Mouse (Mus musculus) cerebellum, adult (tissue): ENCODE measurements around the gene Scn2b.
A peak's percentile ranks its signal among the peaks of the same experiment; 100 is the strongest.

Experiments used
- ATAC-seq: cut with Nextera tagmentation; 2 replicates; pipeline ENCODE4 v1.9.2; 2017; ENCODE audit warnings: mild to moderate bottlenecking, moderate library complexity, mixed read lengths; ENCODE audit not compliant: insufficient number of reproducible peaks, low FRiP score, low TSS enrichment

The Scn2b gene

GRCm38 (mm10) chr9:45119316-45119953 lies 1.9 kb downstream of the Scn2b start:
- ATAC-seq, result no peak

GRCm38 (mm10) chr9:45119954-45120530 lies 2.5 kb downstream of the Scn2b start:
- ATAC-seq, result no peak

- no peak for ATAC-seq
Observed at GRCm38 (mm10) chr9:45120567-45120966, 3.0 kb downstream of the Scn2b start.

- ATAC-seq, result peak; percentile 8; the same call in 1 of the 2 replicates
Observed at GRCm38 (mm10) chr9:45121001-45121400, 3.4 kb downstream of the Scn2b start.

- ATAC-seq, result peak; percentile 33; the same call in 1 of the 2 replicates
Observed at GRCm38 (mm10) chr9:45121769-45122168, 4.2 kb downstream of the Scn2b start.

- no peak for ATAC-seq
Observed at GRCm38 (mm10) chr9:45122209-45122761, 4.7 kb downstream of the Scn2b start.

- ATAC-seq, result no peak
Observed at GRCm38 (mm10) chr9:45125211-45125610, 7.6 kb downstream of the Scn2b start.

- no peak for ATAC-seq
Observed at GRCm38 (mm10) chr9:45126941-45127340, 9.4 kb downstream of the Scn2b start.

GRCm38 (mm10) chr9:45130119-45130518 lies 12.5 kb downstream of the Scn2b start:
- ATAC-seq, result no peak

- 0 out of 2 replicates have a peak, but pooled peaks have one; percentile 65 for ATAC-seq
Observed at GRCm38 (mm10) chr9:45133484-45134310, 16.1 kb downstream of the Scn2b start.

GRCm38 (mm10) chr9:45136442-45137169 lies 19.0 kb downstream of the Scn2b start:
- ATAC-seq, result no peak

GRCm38 (mm10) chr9:45138191-45139032 lies 20.8 kb downstream of the Scn2b start, which contains the start of gene Scn4b:
TSS of gene Scn4b (plus strand) at chr9:45138395.
- ATAC-seq, result no peak

- ATAC-seq, result no peak
Observed at GRCm38 (mm10) chr9:45139082-45139481, 21.5 kb downstream of the Scn2b start.

- ATAC-seq, result no peak
Observed at GRCm38 (mm10) chr9:45140945-45141344, 23.4 kb downstream of the Scn2b start.

- ATAC-seq, result no peak
Observed at GRCm38 (mm10) chr9:45142686-45143085, 25.1 kb downstream of the Scn2b start.

GRCm38 (mm10) chr9:45145533-45146266 lies 28.1 kb downstream of the Scn2b start:
- peak; percentile 24; the same call in 1 of the 2 replicates for ATAC-seq

- peak; percentile 13; the same call in 1 of the 2 replicates for ATAC-seq
Observed at GRCm38 (mm10) chr9:45146267-45146597, 28.6 kb downstream of the Scn2b start.

- no peak for ATAC-seq
Observed at GRCm38 (mm10) chr9:45150933-45151332, 33.4 kb downstream of the Scn2b start.

GRCm38 (mm10) chr9:45153361-45153760 lies 35.8 kb downstream of the Scn2b start:
- no peak for ATAC-seq
